Mouse (Mus musculus) CH12.LX (cell line): ENCODE measurements around the gene Ccl22. TPM values are rescaled to one million over a fixed set of nuclear protein-coding genes. Genes with fewer than 3 reads are reported as not detected.

ENCODE experiments used
- DNase-seq: peaks from one replicate; pipeline ENCODE4 v3.0.0-alpha.2; 2013; ENCODE audit errors: extremely low read depth
- H3K27ac ChIP-seq: 2 replicates; pipeline ENCODE4 v1.5.1; 2012; ENCODE audit warnings: low read depth, mild to moderate bottlenecking, control low read depth, moderate library complexity; ENCODE audit not compliant: insufficient read depth
- H3K27me3 ChIP-seq: replicated peaks from 2 replicates; pipeline ENCODE3; 2012; ENCODE audit warnings: inconsistent platforms
- H3K36me3 ChIP-seq, 2 experiments: replicated peaks in 1 of 2; 2 replicates each; pipeline versions ENCODE3 to v1.6.1; 2012; ENCODE audit warnings: inconsistent platforms in 1 of 2, low read length in 1 of 2, mild to moderate bottlenecking in 1 of 2, mixed read lengths in 1 of 2, moderate library complexity in 1 of 2; ENCODE audit not compliant: control insufficient read depth in 1 of 2, insufficient read depth in 1 of 2
- H3K4me1 ChIP-seq, 2 experiments: 2 replicates each; pipeline ENCODE4 v1.6.1; 2012; ENCODE audit warnings: inconsistent platforms in 1 of 2, moderate library complexity in 1 of 2; ENCODE audit not compliant: insufficient read depth in 2 of 2, control insufficient read depth in 1 of 2
- H3K4me2 ChIP-seq: 2 replicates; pipeline ENCODE4 v1.6.1; 2012; ENCODE audit warnings: low read depth, mild to moderate bottlenecking, control low read depth; ENCODE audit not compliant: poor library complexity, insufficient read depth, severe bottlenecking
- H3K4me3 ChIP-seq, 3 experiments: fragments of 150-350 bp in 1 of 3; sonication (generic) in 1 of 3; replicated peaks in 1 of 3; 2 replicates each; pipeline versions ENCODE3 to v1.5.1; 2011 to 2012; ENCODE audit warnings: low read depth in 2 of 3, low read length in 2 of 3, mild to moderate bottlenecking in 2 of 3, moderate library complexity in 2 of 3, control low read depth in 1 of 3, improper control_type of control experiment in 1 of 3, inconsistent platforms in 1 of 3, mixed read lengths in 1 of 3; ENCODE audit not compliant: poor library complexity in 1 of 3
- H3K79me2 ChIP-seq: replicated peaks from 2 replicates; pipeline ENCODE4 v1.6.1; 2012; ENCODE audit warnings: mild to moderate bottlenecking, moderate library complexity; ENCODE audit not compliant: control insufficient read depth, poor library complexity, insufficient read depth, severe bottlenecking; ENCODE audit errors: extremely low read depth
- H3K9ac ChIP-seq: 2 replicates; pipeline ENCODE4 v1.6.1; 2012; ENCODE audit warnings: low read depth, mild to moderate bottlenecking, control low read depth, moderate library complexity; ENCODE audit not compliant: insufficient read depth
- H3K9me3 ChIP-seq: replicated peaks from 2 replicates; pipeline ENCODE3; 2012; ENCODE audit warnings: low read length, inconsistent platforms, mixed read lengths
- CHD1 ChIP-seq: IDR thresholded peaks from 2 replicates; pipeline ENCODE4 v1.6.1; 2012; ENCODE audit warnings: low read depth, low read length, improper control_type of control experiment, inconsistent platforms
- ELF1 ChIP-seq: IDR thresholded peaks from 2 replicates; pipeline ENCODE4 v1.6.1; 2014; ENCODE audit warnings: low read depth, mild to moderate bottlenecking, inconsistent platforms, low read length, improper control_type of control experiment
- ETS1 ChIP-seq: conservative IDR thresholded peaks from 2 replicates; pipeline ENCODE4 v1.6.1; 2012; ENCODE audit warnings: low read depth, mild to moderate bottlenecking, inconsistent platforms, low read length, improper control_type of control experiment, moderate library complexity
- IRF4 ChIP-seq: IDR thresholded peaks from 2 replicates; pipeline ENCODE4 v1.6.1; 2014; ENCODE audit warnings: low read depth, mild to moderate bottlenecking, inconsistent platforms, low read length, improper control_type of control experiment
- JUN ChIP-seq: IDR thresholded peaks from 2 replicates; pipeline ENCODE4 v1.6.1; 2011; ENCODE audit warnings: low read depth, mild to moderate bottlenecking, low read length, improper control_type of control experiment, moderate library complexity; ENCODE audit not compliant: insufficient read depth
- JUND ChIP-seq: conservative IDR thresholded peaks from 2 replicates; pipeline ENCODE4 v1.6.1; 2011; ENCODE audit warnings: low read depth, low read length, improper control_type of control experiment
- KAT2A ChIP-seq: IDR thresholded peaks from 2 replicates; pipeline ENCODE4 v1.6.1; 2012; ENCODE audit warnings: low read length, improper control_type of control experiment, inconsistent platforms; ENCODE audit not compliant: insufficient replicate concordance
- MAFK ChIP-seq: IDR thresholded peaks from 2 replicates; pipeline ENCODE4 v1.6.1; 2011; ENCODE audit warnings: low read length, improper control_type of control experiment; ENCODE audit not compliant: insufficient replicate concordance
- MAX ChIP-seq: IDR thresholded peaks from 2 replicates; pipeline ENCODE4 v1.6.1; 2011; ENCODE audit warnings: low read length, improper control_type of control experiment
- MXI1 ChIP-seq: IDR thresholded peaks from 2 replicates; pipeline ENCODE4 v1.6.1; 2011; ENCODE audit warnings: mild to moderate bottlenecking, low read depth, low read length, improper control_type of control experiment
- POLR2A ChIP-seq: IDR thresholded peaks from 2 replicates; pipeline ENCODE4 v1.6.1; 2011; ENCODE audit warnings: low read depth, mild to moderate bottlenecking, improper control_type of control experiment, low read length
- POLR2AphosphoS2 ChIP-seq: IDR thresholded peaks from 2 replicates; pipeline ENCODE4 v1.6.1; 2011; ENCODE audit warnings: low read depth, low read length, improper control_type of control experiment
- TBP ChIP-seq: conservative IDR thresholded peaks from 2 replicates; pipeline ENCODE4 v1.6.1; 2011; ENCODE audit warnings: low read depth, low read length, improper control_type of control experiment
- ZC3H11A ChIP-seq: IDR thresholded peaks from 2 replicates; pipeline ENCODE4 v1.6.1; 2012; ENCODE audit warnings: low read depth, mild to moderate bottlenecking, inconsistent platforms, low read length, improper control_type of control experiment
- ZMIZ1 ChIP-seq: IDR thresholded peaks from 2 replicates; pipeline ENCODE4 v1.6.1; 2012; ENCODE audit warnings: low read depth, mild to moderate bottlenecking, inconsistent platforms, low read length, improper control_type of control experiment
- ZNF384 ChIP-seq: IDR thresholded peaks from 2 replicates; pipeline ENCODE4 v1.6.1; 2012; ENCODE audit warnings: low read depth, low read length, improper control_type of control experiment, inconsistent platforms
- dilution Hi-C: fragments of 300-500 bp; cut with MboI; formaldehyde crosslinking; loops from 2 replicates; pipeline ENCODE4 v1.14.3; 2020; ENCODE audit warnings: low sequenced_read_pairs; ENCODE audit not compliant: extremely low pct_unique_long_range_greater_than_20kb, extremely low pct_ligation_motif_present
- in situ Hi-C: fragments of 300-500 bp; cut with MboI; formaldehyde crosslinking; loops from 3 replicates; pipeline ENCODE4 v1.14.3; 2019; ENCODE audit warnings: low sequenced_read_pairs, low pct_ligation_motif_present, low pct_unique_long_range_greater_than_20kb, mixed read lengths
- polyA plus RNA-seq: library from polyadenylated mRNA; unstranded; fragments of >175 nt; gene quantifications from 2 replicates; pipeline ENCODE4 v1.2.1, GENCODE M21; 2012; ENCODE audit warnings: low read depth; ENCODE audit not compliant: insufficient read length
- total RNA-seq, 2 experiments: library from RNA; depleted of rRNA; stranded (reverse); fragments of 300-350 nt in 1 of 2; fragments of >200 nt in 1 of 2; gene quantifications; 2 replicates each; pipeline ENCODE4 v1.2.3; 2012 to 2014

The Ccl22 gene
- total and polyA plus RNA-seq, 3 experiments = 1,396 to 4,546 (median 3,114) TPM

DNA sequence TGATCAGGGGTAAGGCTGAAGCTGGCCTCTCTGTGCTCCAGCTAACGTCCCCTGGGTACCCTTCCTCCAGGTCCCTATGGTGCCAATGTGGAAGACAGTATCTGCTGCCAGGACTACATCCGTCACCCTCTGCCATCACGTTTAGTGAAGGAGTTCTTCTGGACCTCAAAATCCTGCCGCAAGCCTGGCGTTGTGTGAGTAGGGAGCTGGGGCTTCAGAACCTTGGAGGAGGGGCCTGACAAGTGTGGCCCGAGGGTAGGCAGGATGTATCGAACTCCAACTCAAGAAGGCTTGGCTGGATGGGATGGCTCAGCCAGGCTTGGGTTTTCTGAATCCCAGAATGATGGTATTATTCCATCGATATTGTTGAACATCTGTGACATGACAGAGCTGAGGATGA is 1.4 kb downstream of the Ccl22 start:
- no peak for DNase-seq
- TF ChIP-seq MAX = 0 out of 2 replicates have a peak, but pooled peaks have one; percentile 17
- TF ChIP-seq KAT2A = no peak
- peak; percentile 95 for TF ChIP-seq CHD1
- TF ChIP-seq MXI1 = peak; percentile 42
- peak; percentile 45; the same call in 1 of the 2 replicates for TF ChIP-seq POLR2A
- Histone ChIP-seq H3K36me3 (peaks cover 49 to 61% of the 10 kb centered on the region in 2 experiments), H3K79me2 (peaks cover 25% of the 10 kb centered on the region), H3K4me1 (peaks cover 23 to 65% of the 10 kb centered on the region in 2 experiments), H3K27ac (peak overlapping the region; percentile 96), H3K27me3 (no peaks in the 10 kb centered on the region), H3K9me3 (no peaks in the 10 kb centered on the region), H3K4me2 (peak overlapping the region; percentile 85), H3K4me3 (peak overlapping the region; percentile 63 to 82 (median 76)), H3K9ac (peak overlapping the region; percentile 92)
- dilution Hi-C loops = no loop called here
- in situ Hi-C loops = no loop called here

DNA sequence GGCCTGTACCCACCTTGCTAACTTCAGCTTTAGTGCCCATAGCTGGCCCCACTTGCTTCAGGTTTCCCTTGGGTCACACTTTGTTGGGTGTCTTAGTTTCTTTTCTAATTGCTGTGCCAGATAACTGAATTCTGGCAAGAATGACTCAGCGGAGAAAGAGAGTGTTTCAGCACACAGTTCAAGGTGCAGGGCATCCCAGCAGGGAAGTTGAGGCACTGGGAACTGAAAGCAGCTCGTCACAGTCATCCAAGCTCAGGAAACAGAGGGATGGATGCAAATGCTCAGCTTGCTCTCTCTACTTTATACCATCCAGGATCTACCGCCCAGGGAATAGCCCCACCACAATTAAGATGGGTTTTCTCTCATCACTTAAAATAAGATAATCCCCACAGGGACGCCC is 3.0 kb downstream of the Ccl22 start:
- Histone ChIP-seq H3K27me3 (no peaks in the 10 kb centered on the region), H3K9ac (peak overlapping the region; percentile 92; the same call in 1 of the 2 replicates), H3K4me3 (peak overlapping the region; percentile 63 to 82 (median 76)), H3K36me3 (peaks cover 53 to 69% of the 10 kb centered on the region in 2 experiments), H3K4me2 (peak overlapping the region; percentile 85), H3K9me3 (peaks cover 6% of the 10 kb centered on the region), H3K4me1 (peaks cover 18 to 52% of the 10 kb centered on the region in 2 experiments), H3K79me2 (peaks cover 25% of the 10 kb centered on the region), H3K27ac (peak overlapping the region; percentile 96)
- in situ Hi-C loops = no loop called here
- no peak for DNase-seq
- TF ChIP-seq TBP (no peak), JUN (peak; percentile 14; the same call in 1 of the 2 replicates), MAFK (peak; percentile 4; the same call in 1 of the 2 replicates), KAT2A (0 out of 2 replicates have a peak, but pooled peaks have one; percentile 18), ZC3H11A (no peak), ELF1 (no peak), JUND (0 out of 2 replicates have a peak, but pooled peaks have one; percentile 41), POLR2AphosphoS2 (peak; percentile 86), IRF4 (peak; percentile 55), ETS1 (peak; percentile 42), CHD1 (no peak; the same call in 1 of the 2 replicates), ZMIZ1 (0 out of 2 replicates have a peak, but pooled peaks have one; percentile 40), ZNF384 (no peak)
- dilution Hi-C loops = no loop called here
